16 mouse cellular contexts compared by ENCODE assay signal in the genomic region with DNA sequence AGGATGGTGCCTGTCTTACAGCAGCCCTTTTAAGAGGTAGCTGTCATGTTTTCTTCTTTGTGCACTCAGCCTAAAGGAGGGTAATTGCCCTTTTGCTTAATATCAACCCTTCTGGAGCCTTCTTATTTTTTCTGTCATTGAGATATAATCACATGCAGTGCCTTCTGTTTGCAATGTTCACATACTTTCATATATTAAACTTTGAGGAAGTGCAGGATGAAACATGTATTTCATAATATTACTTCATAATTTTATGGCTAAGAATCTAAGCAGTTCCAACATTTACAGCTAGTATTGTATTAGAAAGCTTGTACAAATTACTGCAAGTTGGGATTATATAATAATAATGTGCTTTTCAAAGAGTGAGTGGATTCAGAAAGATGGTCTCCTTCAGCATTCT. TPM values are rescaled to one million over a fixed set of nuclear protein-coding genes. Genes with fewer than 3 reads are reported as not detected.
"Had no signal": no experiment of that assay in that cellular context is flagged by ENCODE, and none has a peak within 500 bp of the region (broad histone marks: within the 10 kb centered on the region; RNA-seq: fewer than 3 reads in every experiment).

No protein-coding gene starts in this region.

- DNase-seq: retina, postnatal 1 day; right cerebral cortex, adult 18-20 months; right cerebral cortex, postnatal 14 days; right cerebral cortex, postnatal 25 days; right cerebral cortex, postnatal 4 days; spleen, adult 18-20 months; thymus, adult 2 months; thymus, postnatal 14 days; thymus, postnatal 25 days; thymus, postnatal 36 days; thymus, postnatal 4 days had no signal

- H3K27ac ChIP-seq: neural tube, embryonic 13.5 days; neural tube, embryonic 15.5 days; stomach, embryonic 15.5 days; stomach, postnatal 0 days had no signal

- H3K4me3 ChIP-seq: neural tube, embryonic 13.5 days; neural tube, embryonic 15.5 days; stomach, embryonic 15.5 days had no signal

RNA-seq across cellular contexts. Expression of gene Lipi, which starts 26.7 kb away (rescaled TPM):
- total RNA-seq: neutrophil, adult 5-6 weeks had no signal
